Mouse (Mus musculus) hindbrain, postnatal 0 days (tissue): ENCODE results near the gene Cyth4. TPM values are rescaled to one million over a fixed set of nuclear protein-coding genes. Genes with fewer than 3 reads are reported as not detected.

Experiments
- ATAC-seq: fragments of 200-750 bp; cut with Nextera tagmentation; 2 replicates; pipeline ENCODE4 v1.8.0; 2017; ENCODE audit warnings: mild to moderate bottlenecking, moderate TSS enrichment, moderate library complexity
- DNase-seq: peaks from one replicate; pipeline ENCODE4 v3.0.0-alpha.2; 2015; ENCODE audit warnings: low spot score
- H3K27ac ChIP-seq: fragments of 300-500 bp; sonication (generic); 2 replicates; pipeline ENCODE4 v1.5.1; 2014; ENCODE audit warnings: mild to moderate bottlenecking
- H3K27me3 ChIP-seq: fragments of 300-500 bp; sonication (generic); 2 replicates; pipeline ENCODE4 v1.6.1; 2014; ENCODE audit warnings: low read length, mixed read lengths; ENCODE audit not compliant: insufficient read depth
- H3K36me3 ChIP-seq: fragments of 300-500 bp; sonication (generic); 2 replicates; pipeline ENCODE4 v1.6.1; 2014; ENCODE audit warnings: low read length, mixed read lengths; ENCODE audit not compliant: insufficient read depth
- H3K4me1 ChIP-seq: fragments of 300-500 bp; sonication (generic); 2 replicates; pipeline ENCODE4 v1.6.1; 2014; ENCODE audit warnings: antibody characterized with exemption, low read length, mixed read lengths; ENCODE audit not compliant: insufficient read depth
- H3K4me2 ChIP-seq: fragments of 300-500 bp; sonication (generic); 2 replicates; pipeline ENCODE4 v1.6.1; 2014; ENCODE audit warnings: low read depth, mild to moderate bottlenecking, low read length, moderate library complexity, mixed read lengths
- H3K4me3 ChIP-seq: fragments of 300-500 bp; sonication (generic); 2 replicates; pipeline ENCODE4 v1.5.1; 2014; ENCODE audit warnings: low read length
- H3K9ac ChIP-seq: fragments of 300-500 bp; sonication (generic); replicated peaks from 2 replicates; pipeline ENCODE4 v1.6.1; 2014; ENCODE audit warnings: mild to moderate bottlenecking, low read length, moderate library complexity, mixed read lengths
- H3K9me3 ChIP-seq: fragments of 300-500 bp; sonication (generic); 2 replicates; pipeline ENCODE4 v1.6.1; 2016; ENCODE audit warnings: low read length, mixed read lengths
- CTCF ChIP-seq: IDR thresholded peaks from 2 replicates; pipeline ENCODE4 v1.5.1; 2016; ENCODE audit warnings: antibody characterized with exemption, control low read depth, low read depth
- WGBS: fragments of 180-500 bp; shearing (Covaris S2); extraction: QIAGEN DNeasy Blood & Tissue Kit; methylation state at CpG from one replicate; pipeline ENCODE4 v1.1.7; 2014; 5-methylcytosine and 5-hydroxymethylcytosine counted together
- polyA plus RNA-seq: library from polyadenylated mRNA; unstranded; fragments of >200 nt; fragmentation: Nextera tagmentation; extraction: Ambion mirVana; gene quantifications from 2 replicates; pipeline ENCODE4 v1.2.1, GENCODE M21; 2015
- total RNA-seq: library from RNA; depleted of rRNA; stranded (reverse); fragments of >200 nt; gene quantifications from 2 replicates; pipeline ENCODE4 v1.2.3, GENCODE M21; 2014

The Cyth4 gene
- total and polyA plus RNA-seq, 2 experiments from 2014 or later, result 5.7 to 6.8 TPM

DNA sequence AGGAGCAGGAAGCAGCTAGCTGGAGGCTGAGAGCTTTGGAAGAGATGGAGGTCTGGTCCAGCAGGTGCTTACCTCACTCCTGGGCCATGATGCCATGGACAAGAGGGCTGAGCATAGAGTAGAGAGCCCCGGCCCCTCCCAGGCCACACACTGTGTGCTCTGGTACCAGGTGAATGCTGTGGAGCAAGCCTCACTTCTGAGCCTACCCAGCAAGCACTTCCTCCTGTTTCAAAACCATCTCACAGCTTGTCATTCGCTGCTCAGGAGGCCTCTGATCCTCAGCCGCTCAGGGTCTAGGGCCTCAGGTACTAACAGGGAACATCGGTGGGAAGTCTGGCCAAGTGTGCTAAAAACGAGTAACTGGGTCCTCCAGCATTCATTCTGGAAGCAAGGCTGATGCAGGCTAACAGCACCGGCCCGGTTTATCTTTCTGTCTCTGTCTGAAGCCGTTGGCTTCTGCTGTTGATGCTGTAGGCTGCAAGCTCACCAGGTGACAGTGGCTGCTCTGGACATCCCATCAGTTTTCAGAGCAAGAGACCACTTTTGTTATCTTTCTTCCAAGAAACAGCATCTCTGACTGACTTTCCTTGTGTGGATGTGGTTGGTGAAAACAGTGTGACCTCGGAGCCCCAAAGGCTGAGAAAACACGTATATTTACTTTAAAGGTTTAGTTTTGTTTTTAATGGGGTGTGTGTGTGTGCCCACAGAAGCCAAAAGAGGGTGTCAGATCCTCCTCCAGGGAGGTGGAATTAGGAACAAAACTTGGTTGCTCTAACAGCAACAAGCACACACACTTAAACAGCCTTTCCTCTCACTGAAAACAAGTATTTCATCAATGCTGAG, 38.9 kb upstream of the Cyth4 start:
- Histone ChIP-seq H3K36me3 (no peaks in the 10 kb centered on the region), H3K9me3 (no peaks in the 10 kb centered on the region), H3K4me1 (no peaks in the 10 kb centered on the region), H3K4me2 (no peak overlapping the region), H3K4me3 (no peak overlapping the region), H3K9ac (no peak overlapping the region), H3K27me3 (no peaks in the 10 kb centered on the region), H3K27ac (no peak overlapping the region)
- TF ChIP-seq CTCF, result no peak
- ATAC-seq (no peak), DNase-seq (no peak)
- 71% methylated on average over 10 of the region's 10 CpGs for WGBS

DNA sequence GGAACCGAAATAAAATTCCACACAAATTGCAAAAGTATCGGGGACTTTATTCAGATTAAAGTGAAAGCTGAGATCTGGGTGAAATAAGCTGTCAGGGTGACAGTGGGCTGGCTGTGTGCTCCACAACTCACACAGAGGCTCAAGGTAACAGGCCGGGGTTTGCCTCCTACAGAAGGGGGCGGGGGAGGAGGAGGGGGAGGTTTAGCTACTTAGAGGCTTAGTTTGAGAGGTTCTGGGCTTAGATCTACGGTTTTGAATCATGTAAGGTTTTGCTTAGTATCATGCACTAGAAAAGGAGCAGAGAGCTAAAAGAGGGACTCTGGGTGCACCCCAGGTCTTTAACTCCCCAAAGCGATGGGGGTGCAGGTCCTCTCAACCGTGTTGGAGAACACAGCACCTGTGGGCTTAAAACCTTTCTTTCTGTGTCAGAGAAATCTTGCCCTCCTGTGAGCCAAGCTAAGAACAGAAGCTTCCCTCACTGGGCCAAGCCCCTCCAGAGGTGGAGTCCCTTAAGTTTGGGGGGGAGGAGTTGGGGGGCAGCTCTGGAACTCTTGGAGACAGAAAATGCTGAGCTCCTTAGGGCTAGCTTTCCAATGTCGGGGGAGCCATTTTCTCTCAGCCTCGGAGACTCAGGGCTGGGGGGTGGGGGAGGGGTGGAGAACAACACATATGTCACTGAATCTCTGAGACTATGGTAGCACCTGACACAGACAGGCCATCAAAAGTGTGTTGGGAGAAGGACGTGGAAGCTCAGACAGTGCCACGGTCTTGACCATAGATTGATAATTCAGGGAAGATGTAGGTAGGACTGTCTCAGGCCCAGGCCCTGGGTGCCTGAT, 37.5 kb upstream of the Cyth4 start:
- DNase-seq (no peak), ATAC-seq (no peak)
- Histone ChIP-seq H3K9me3 (no peaks in the 10 kb centered on the region), H3K27me3 (no peaks in the 10 kb centered on the region), H3K36me3 (no peaks in the 10 kb centered on the region), H3K4me2 (no peak overlapping the region), H3K9ac (no peak overlapping the region), H3K4me3 (no peak overlapping the region), H3K27ac (no peak overlapping the region), H3K4me1 (no peaks in the 10 kb centered on the region)
- 66% methylated on average over 11 of the region's 11 CpGs for WGBS
- TF ChIP-seq CTCF, result no peak

DNA sequence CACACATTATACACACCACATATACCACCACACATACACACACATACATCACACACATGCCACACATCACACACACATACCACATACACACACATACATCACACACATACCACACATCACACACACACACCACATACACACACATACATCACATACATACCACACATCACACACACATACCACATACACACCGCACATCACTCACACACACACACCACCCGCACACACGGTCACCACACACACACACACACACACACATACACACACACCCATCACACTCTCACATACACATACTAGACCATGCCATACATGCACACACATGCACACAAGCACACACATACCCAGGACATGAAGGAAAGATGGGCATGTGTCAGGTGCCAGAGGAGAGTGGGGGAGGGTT, 33.5 kb upstream of the Cyth4 start:
- 97% methylated on average over 3 of the region's 3 CpGs for WGBS
- Histone ChIP-seq H3K27ac (no peak overlapping the region), H3K9me3 (no peaks in the 10 kb centered on the region), H3K4me3 (no peak overlapping the region), H3K27me3 (no peaks in the 10 kb centered on the region), H3K36me3 (no peaks in the 10 kb centered on the region), H3K4me2 (no peak overlapping the region), H3K9ac (no peak overlapping the region), H3K4me1 (no peaks in the 10 kb centered on the region)
- ATAC-seq, result no peak
- no peak for DNase-seq
- TF ChIP-seq CTCF, result no peak

DNA sequence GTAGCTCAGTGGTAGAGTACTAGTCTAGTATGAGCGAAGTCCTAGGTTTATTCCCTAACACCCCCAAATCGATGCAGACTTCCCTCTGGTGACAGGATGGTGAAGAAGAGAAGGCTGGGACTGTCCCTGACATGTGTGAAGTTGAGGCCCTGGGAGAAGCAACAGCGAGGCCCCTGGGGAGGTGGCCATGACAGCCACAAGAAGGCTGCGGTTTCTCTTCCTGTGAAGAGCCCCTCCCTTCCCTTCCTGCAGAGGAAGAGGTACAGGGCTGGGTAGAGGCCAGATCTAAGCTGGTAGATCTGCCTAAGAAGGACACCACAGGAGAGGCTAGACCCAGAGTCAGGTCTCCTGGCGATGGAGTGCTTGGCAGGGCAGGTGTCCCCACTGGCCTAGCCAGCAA, 32.9 kb upstream of the Cyth4 start:
- no peak for ATAC-seq
- Histone ChIP-seq H3K36me3 (no peaks in the 10 kb centered on the region), H3K27ac (no peak overlapping the region), H3K4me2 (no peak overlapping the region), H3K27me3 (no peaks in the 10 kb centered on the region), H3K4me3 (no peak overlapping the region), H3K9me3 (no peaks in the 10 kb centered on the region), H3K4me1 (no peaks in the 10 kb centered on the region), H3K9ac (no peak overlapping the region)
- no peak for DNase-seq
- WGBS, result 84% methylated on average over 5 of the region's 5 CpGs
- no peak for TF ChIP-seq CTCF

DNA sequence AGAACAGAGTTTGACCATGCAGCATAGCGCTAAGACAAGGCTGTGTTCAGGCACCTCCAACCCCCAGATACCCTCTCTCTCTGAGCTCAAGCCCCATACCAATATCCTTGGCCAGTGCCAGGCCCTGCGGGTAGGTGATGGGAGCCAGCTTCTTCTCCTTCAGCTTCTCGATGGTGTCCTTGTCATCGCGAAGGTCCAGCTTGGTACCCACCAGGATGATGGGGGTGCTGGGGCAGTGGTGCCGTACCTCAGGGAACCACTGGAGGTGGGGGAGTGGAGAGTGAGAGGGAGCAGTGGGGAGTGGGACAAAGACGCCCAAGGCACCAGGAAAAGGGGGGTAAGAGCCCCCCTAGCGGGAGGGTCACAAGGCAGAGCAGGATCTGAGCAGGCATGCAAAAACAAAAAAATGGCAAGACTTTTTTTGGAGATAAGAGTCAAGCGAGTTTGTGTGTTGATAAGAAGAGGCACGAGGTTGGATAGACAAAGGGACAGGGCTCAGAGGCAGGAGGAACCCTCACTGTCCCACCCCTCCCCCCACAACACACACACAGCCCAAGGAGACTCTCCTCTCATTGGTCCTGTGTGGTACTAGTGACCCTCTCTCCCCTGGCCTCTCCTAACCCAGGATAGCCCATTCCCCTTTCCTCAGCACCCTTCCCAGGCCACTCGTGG, 31.9 kb upstream of the Cyth4 start:
- no peak for TF ChIP-seq CTCF
- no peak for ATAC-seq

DNA sequence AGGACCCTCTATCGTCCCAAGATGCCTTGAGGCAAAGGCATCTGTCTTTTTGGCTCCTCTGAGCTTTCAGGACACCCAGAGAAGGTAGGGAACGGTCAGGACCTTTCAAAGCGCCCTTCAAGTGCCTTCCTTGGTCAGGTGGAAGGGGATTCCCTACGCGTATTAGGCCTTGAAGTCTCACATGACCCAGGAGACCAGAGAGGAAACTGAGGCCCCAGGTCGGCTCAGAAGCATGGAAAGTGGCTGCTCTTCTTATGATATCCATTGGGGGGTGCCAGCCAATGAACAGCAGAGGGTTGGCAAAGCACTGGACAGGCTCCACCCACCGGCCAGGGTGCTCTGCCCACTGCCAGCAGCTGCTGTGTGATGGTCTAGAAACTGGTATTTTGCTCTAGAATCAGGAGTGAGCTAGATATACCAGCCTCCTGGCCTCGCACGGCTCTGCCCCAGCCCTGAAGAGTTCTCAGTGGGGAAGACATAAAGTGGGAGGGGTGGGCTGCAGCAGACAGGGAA, 29.2 kb upstream of the Cyth4 start:
- ATAC-seq, result no peak
- no peak overlapping the region for H3K27ac ChIP-seq
- no peak overlapping the region for H3K4me3 ChIP-seq
- no peaks in the 10 kb centered on the region for H3K4me1 ChIP-seq
- H3K4me2 ChIP-seq, result no peak overlapping the region
- WGBS, result 70% methylated on average over 9 of the region's 9 CpGs
- H3K27me3 ChIP-seq, result no peaks in the 10 kb centered on the region
- no peak overlapping the region for H3K9ac ChIP-seq
- peak; percentile 1 for DNase-seq
- no peak for TF ChIP-seq CTCF
- no peaks in the 10 kb centered on the region for H3K36me3 ChIP-seq
- no peaks in the 10 kb centered on the region for H3K9me3 ChIP-seq

More for the DNA sequence above, 31.9 kb upstream of the Cyth4 start:
- DNase-seq, result no peak
- Histone ChIP-seq H3K4me1 (no peaks in the 10 kb centered on the region), H3K27me3 (no peaks in the 10 kb centered on the region), H3K27ac (no peak overlapping the region), H3K4me2 (no peak overlapping the region), H3K9me3 (no peaks in the 10 kb centered on the region), H3K9ac (no peak overlapping the region), H3K4me3 (no peak overlapping the region), H3K36me3 (no peaks in the 10 kb centered on the region)
- 70% methylated on average over 11 of the region's 11 CpGs for WGBS
